Mouse (Mus musculus): ENCODE data around the gene Olfr172.

DNA sequence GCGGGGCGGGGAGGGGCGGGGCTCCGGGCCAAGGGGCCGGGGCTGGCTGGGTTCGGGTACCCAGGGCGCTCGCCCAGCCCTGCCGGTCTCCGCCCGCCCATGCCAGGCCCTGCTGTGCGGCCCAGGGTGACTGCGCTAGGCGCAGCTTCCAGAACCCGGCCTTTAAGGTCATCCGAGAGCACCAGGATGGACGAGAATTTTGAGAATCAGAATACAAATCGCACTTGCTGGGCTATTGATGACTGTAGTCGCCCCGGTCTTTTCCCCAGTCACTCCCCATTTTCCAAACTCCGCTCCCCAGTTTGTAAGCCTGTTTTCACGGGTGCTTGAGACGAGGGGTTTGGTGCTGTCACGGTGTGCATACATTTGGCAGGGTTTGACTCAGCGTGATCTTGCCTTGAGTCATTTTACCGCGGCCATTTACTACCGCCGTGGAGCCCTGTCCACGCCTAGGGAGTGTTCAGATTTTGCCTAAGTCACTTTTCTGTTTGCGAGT lies 34.8 kb downstream of the Olfr172 start:
- TF ChIP-seq CTCF (IDR thresholded peaks at IDR 0.05; ENCODE audit: low read depth, low read length) (no peak), POLR2A (IDR thresholded peaks at IDR 0.05; ENCODE audit: insufficient read depth, low read length) (no peak), EP300 (IDR thresholded peaks at IDR 0.05; ENCODE audit: insufficient read depth, low read depth, low read length) (no peak)

All from ES-Bruce4 (cell line).